Mouse (Mus musculus) lung, postnatal 0 days (tissue): ENCODE measurements at regions not wholly inside any gene's neighbourhood (a gene's known extent, or its start where the extent isn't known, plus 50 kb on each side); places are given as distances from the start of the nearest gene placed in this dataset.

Experiments
- ATAC-seq: fragments of 200-750 bp; cut with Nextera tagmentation; 2 replicates; pipeline ENCODE4 v1.8.0; 2017; ENCODE audit warnings: moderate library complexity
- DNase-seq: peaks from one replicate; pipeline ENCODE4 v3.0.0-alpha.2; 2016; ENCODE audit warnings: low spot score
- H3K27ac ChIP-seq: fragments of 300-500 bp; sonication (generic); 2 replicates; pipeline ENCODE4 v1.5.1; 2014; ENCODE audit warnings: antibody characterized with exemption, mild to moderate bottlenecking, low read length, mixed read lengths
- H3K27me3 ChIP-seq: fragments of 300-500 bp; sonication (generic); replicated peaks from 2 replicates; pipeline ENCODE4 v1.6.1; 2014; ENCODE audit warnings: low read length, mixed read lengths; ENCODE audit not compliant: insufficient read depth
- H3K36me3 ChIP-seq: fragments of 300-500 bp; sonication (generic); 2 replicates; pipeline ENCODE4 v1.6.1; 2014; ENCODE audit warnings: low read length, mixed read lengths; ENCODE audit not compliant: insufficient read depth
- H3K4me1 ChIP-seq: fragments of 300-500 bp; sonication (generic); 2 replicates; pipeline ENCODE4 v1.6.1; 2014; ENCODE audit warnings: antibody characterized with exemption, low read depth, low read length, mixed read lengths; ENCODE audit not compliant: insufficient read depth
- H3K4me2 ChIP-seq: fragments of 300-500 bp; sonication (generic); replicated peaks from 2 replicates; pipeline ENCODE4 v1.6.1; 2014; ENCODE audit warnings: low read depth, mild to moderate bottlenecking, low read length, moderate library complexity, mixed read lengths
- H3K4me3 ChIP-seq: fragments of 300-500 bp; sonication (generic); 2 replicates; pipeline ENCODE4 v1.5.1; 2014; ENCODE audit warnings: low read depth, low read length
- H3K9ac ChIP-seq: fragments of 300-500 bp; sonication (generic); replicated peaks from 2 replicates; pipeline ENCODE4 v1.6.1; 2014; ENCODE audit warnings: low read depth, mild to moderate bottlenecking
- H3K9me3 ChIP-seq: fragments of 300-500 bp; sonication (generic); 2 replicates; pipeline ENCODE4 v1.6.1; 2016; ENCODE audit warnings: low read length, mixed read lengths
- CTCF ChIP-seq: IDR thresholded peaks from 2 replicates; pipeline ENCODE4 v1.5.1; 2016; ENCODE audit warnings: antibody characterized with exemption, mild to moderate bottlenecking
- EP300 ChIP-seq: IDR thresholded peaks from 2 replicates; pipeline ENCODE4 v1.6.1; 2016; ENCODE audit warnings: antibody characterized with exemption, mild to moderate bottlenecking, control low read depth
- WGBS: fragments of 180-500 bp; shearing (Covaris S2); extraction: QIAGEN DNeasy Blood & Tissue Kit; methylation state at CpG from one replicate; pipeline ENCODE4 v1.1.7; 2014; 5-methylcytosine and 5-hydroxymethylcytosine counted together

- 91% methylated on average over 1 of the region's 1 CpGs for WGBS
- Histone ChIP-seq H3K9ac (no peak overlapping the region), H3K9me3 (no peaks in the 10 kb centered on the region), H3K27ac (no peak overlapping the region), H3K36me3 (no peaks in the 10 kb centered on the region), H3K4me1 (no peaks in the 10 kb centered on the region), H3K27me3 (no peaks in the 10 kb centered on the region), H3K4me2 (no peak overlapping the region), H3K4me3 (no peak overlapping the region)
- TF ChIP-seq EP300 (no peak), CTCF (no peak)
- ATAC-seq (no peak), DNase-seq (no peak)
These were observed 567.0 kb downstream of the Adgrl2 start for GRCm38 (mm10) chr3:148423383-148423782.

DNA sequence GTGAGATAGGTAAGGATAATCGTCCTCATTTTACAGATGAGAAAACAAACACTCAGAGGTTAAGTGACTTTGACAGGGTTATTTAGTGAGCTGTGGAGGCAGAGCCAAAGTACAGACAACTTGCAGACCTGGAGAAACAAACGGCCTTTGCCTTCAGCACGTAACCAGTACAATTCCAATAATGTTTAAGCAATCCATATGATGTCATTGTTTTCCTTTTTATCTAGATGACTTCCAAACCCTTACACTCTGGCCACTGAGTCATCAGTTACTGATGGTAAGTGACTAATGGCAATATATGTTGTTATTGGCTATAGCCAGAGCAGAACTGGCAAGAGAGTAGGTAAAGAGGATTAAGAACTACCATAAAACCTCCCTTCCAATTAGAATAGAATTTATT, 567.6 kb downstream of the Adgrl2 start:
- Histone ChIP-seq H3K9me3 (no peaks in the 10 kb centered on the region), H3K27me3 (no peaks in the 10 kb centered on the region), H3K4me1 (no peaks in the 10 kb centered on the region), H3K9ac (no peak overlapping the region), H3K27ac (no peak overlapping the region), H3K4me2 (no peak overlapping the region), H3K4me3 (no peak overlapping the region), H3K36me3 (no peaks in the 10 kb centered on the region)
- ATAC-seq (no peak), DNase-seq (no peak)
- TF ChIP-seq CTCF = no peak
- TF ChIP-seq EP300 = no peak
- WGBS = 33% methylated on average over 3 of the region's 3 CpGs

GRCm38 (mm10) chr3:148422205-148422604, 568.1 kb downstream of the Adgrl2 start:
- no peak overlapping the region for H3K4me2 ChIP-seq
- no peaks in the 10 kb centered on the region for H3K4me1 ChIP-seq
- H3K27me3 ChIP-seq = no peaks in the 10 kb centered on the region
- no peak overlapping the region for H3K27ac ChIP-seq
- no peak for ATAC-seq
- H3K36me3 ChIP-seq = no peaks in the 10 kb centered on the region
- no peak for TF ChIP-seq EP300
- WGBS = 33% methylated on average over 2 of the region's 2 CpGs
- H3K9me3 ChIP-seq = no peaks in the 10 kb centered on the region
- no peak overlapping the region for H3K4me3 ChIP-seq
- no peak overlapping the region for H3K9ac ChIP-seq
- no peak for DNase-seq

GRCm38 (mm10) chr3:148420303-148420702, 570.1 kb downstream of the Adgrl2 start:
- H3K27ac ChIP-seq = no peak overlapping the region
- no peaks in the 10 kb centered on the region for H3K4me1 ChIP-seq
- H3K4me3 ChIP-seq = no peak overlapping the region
- no peak overlapping the region for H3K9ac ChIP-seq
- WGBS = 85% methylated on average over 5 of the region's 5 CpGs
- TF ChIP-seq CTCF (no peak), EP300 (no peak)
- no peaks in the 10 kb centered on the region for H3K27me3 ChIP-seq
- ATAC-seq (no peak), DNase-seq (no peak)
- H3K4me2 ChIP-seq = no peak overlapping the region
- no peaks in the 10 kb centered on the region for H3K36me3 ChIP-seq
- H3K9me3 ChIP-seq = no peaks in the 10 kb centered on the region

- H3K9ac ChIP-seq = no peak overlapping the region
- no peak overlapping the region for H3K4me2 ChIP-seq
- H3K9me3 ChIP-seq = no peaks in the 10 kb centered on the region
- H3K36me3 ChIP-seq = no peaks in the 10 kb centered on the region
- no peak overlapping the region for H3K27ac ChIP-seq
- no peak for ATAC-seq
- no peak for TF ChIP-seq EP300
- TF ChIP-seq CTCF = no peak
- no peak overlapping the region for H3K4me3 ChIP-seq
- no peaks in the 10 kb centered on the region for H3K4me1 ChIP-seq
- 76% methylated on average over 2 of the region's 2 CpGs for WGBS
- DNase-seq = no peak
- no peaks in the 10 kb centered on the region for H3K27me3 ChIP-seq
These were observed 570.8 kb downstream of the Adgrl2 start for GRCm38 (mm10) chr3:148419462-148420074.

- DNase-seq (no peak), ATAC-seq (no peak)
- Histone ChIP-seq H3K36me3 (no peaks in the 10 kb centered on the region), H3K27ac (no peak overlapping the region), H3K27me3 (no peaks in the 10 kb centered on the region), H3K4me1 (no peaks in the 10 kb centered on the region), H3K4me3 (no peak overlapping the region), H3K9me3 (no peaks in the 10 kb centered on the region), H3K9ac (no peak overlapping the region), H3K4me2 (no peak overlapping the region)
- WGBS = 12% methylated on average over 6 of the region's 6 CpGs
- TF ChIP-seq CTCF (no peak), EP300 (no peak)
These were observed 572.3 kb downstream of the Adgrl2 start for GRCm38 (mm10) chr3:148418067-148418466.

- H3K27me3 ChIP-seq = no peaks in the 10 kb centered on the region
- no peaks in the 10 kb centered on the region for H3K9me3 ChIP-seq
- no peak overlapping the region for H3K4me3 ChIP-seq
- 88% methylated on average over 7 of the region's 7 CpGs for WGBS
- H3K36me3 ChIP-seq = no peaks in the 10 kb centered on the region
- no peak overlapping the region for H3K9ac ChIP-seq
- TF ChIP-seq CTCF = no peak
- no peak for TF ChIP-seq EP300
- ATAC-seq (no peak), DNase-seq (no peak)
- no peak overlapping the region for H3K4me2 ChIP-seq
- no peaks in the 10 kb centered on the region for H3K4me1 ChIP-seq
- H3K27ac ChIP-seq = no peak overlapping the region
These were observed 574.9 kb downstream of the Adgrl2 start for GRCm38 (mm10) chr3:148415443-148415842.
